Mouse (Mus musculus): ENCODE measurements around the gene Lipe. TPM values are rescaled to one million over a fixed set of nuclear protein-coding genes. Genes with fewer than 3 reads are reported as not detected.
A peak's percentile ranks its signal among the peaks of the same experiment; 100 is the strongest.

Lipe gene
- polyA plus RNA-seq, 1 experiment from 2014 or later: 2.9 TPM

GRCm38 (mm10) chr7:25390054-25390770, 8.3 kb downstream of the Lipe start:
- peak; percentile 15; the same call in 1 of the 2 replicates for ATAC-seq (replicated peaks; ENCODE audit: insufficient number of reproducible peaks, low FRiP score, low TSS enrichment, low read depth)
- no peaks in the 10 kb centered on the region; the same call in 1 of the 2 replicates for H3K4me1 ChIP-seq (ENCODE audit: control insufficient read depth, insufficient read depth, low read length)
- no peaks in the 10 kb centered on the region for H3K9me3 ChIP-seq (replicated peaks; ENCODE audit: control insufficient read depth, low read length)
- 34% methylated on average over 8 of the region's 8 CpGs for WGBS
- DNase-seq (ENCODE audit: low spot score): no peak
- H3K4me2 ChIP-seq (ENCODE audit: low read depth, low read length): no peak overlapping the region
- H3K9ac ChIP-seq (replicated peaks; ENCODE audit: low read length): no peak overlapping the region; the same call in 1 of the 2 replicates
- no peaks in the 10 kb centered on the region; the same call in 1 of the 2 replicates for H3K36me3 ChIP-seq (replicated peaks; ENCODE audit: control insufficient read depth, insufficient read depth, low read depth, low read length)
- H3K27ac ChIP-seq (replicated peaks; ENCODE audit: low read depth, low read length): no peak overlapping the region
- no peaks in the 10 kb centered on the region for H3K27me3 ChIP-seq (ENCODE audit: control insufficient read depth, insufficient read depth, low read length)
- no peak overlapping the region for H3K4me3 ChIP-seq (ENCODE audit: low read depth, low read length)

- Histone ChIP-seq H3K27me3 (ENCODE audit: control insufficient read depth, insufficient read depth, low read length) (no peaks in the 10 kb centered on the region), H3K27ac (replicated peaks; ENCODE audit: low read depth, low read length) (no peak overlapping the region), H3K4me3 (ENCODE audit: low read depth, low read length) (no peak overlapping the region), H3K9ac (replicated peaks; ENCODE audit: low read length) (no peak overlapping the region), H3K4me2 (ENCODE audit: low read depth, low read length) (no peak overlapping the region), H3K4me1 (ENCODE audit: control insufficient read depth, insufficient read depth, low read length) (no peaks in the 10 kb centered on the region; the same call in 1 of the 2 replicates), H3K36me3 (replicated peaks; ENCODE audit: control insufficient read depth, insufficient read depth, low read depth, low read length) (no peaks in the 10 kb centered on the region; the same call in 1 of the 2 replicates), H3K9me3 (replicated peaks; ENCODE audit: control insufficient read depth, low read length) (no peaks in the 10 kb centered on the region)
- WGBS: 87% methylated on average over 7 of the region's 7 CpGs
- ATAC-seq (replicated peaks; ENCODE audit: insufficient number of reproducible peaks, low FRiP score, low TSS enrichment, low read depth) (no peak), DNase-seq (ENCODE audit: low spot score) (no peak)
These were observed 9.6 kb downstream of the Lipe start for GRCm38 (mm10) chr7:25388916-25389315.

- no peaks in the 10 kb centered on the region for H3K9me3 ChIP-seq (replicated peaks; ENCODE audit: control insufficient read depth, low read length)
- no peak overlapping the region for H3K9ac ChIP-seq (replicated peaks; ENCODE audit: low read length)
- H3K4me1 ChIP-seq (ENCODE audit: control insufficient read depth, insufficient read depth, low read length): no peaks in the 10 kb centered on the region; the same call in 1 of the 2 replicates
- H3K27me3 ChIP-seq (ENCODE audit: control insufficient read depth, insufficient read depth, low read length): no peaks in the 10 kb centered on the region
- 92% methylated on average over 18 of the region's 18 CpGs for WGBS
- H3K27ac ChIP-seq (replicated peaks; ENCODE audit: low read depth, low read length): no peak overlapping the region
- H3K4me3 ChIP-seq (ENCODE audit: low read depth, low read length): no peak overlapping the region
- no peak overlapping the region for H3K4me2 ChIP-seq (ENCODE audit: low read depth, low read length)
- no peak for DNase-seq (ENCODE audit: low spot score)
- no peak for ATAC-seq (replicated peaks; ENCODE audit: insufficient number of reproducible peaks, low FRiP score, low TSS enrichment, low read depth)
- no peaks in the 10 kb centered on the region; the same call in none of the 2 replicates for H3K36me3 ChIP-seq (replicated peaks; ENCODE audit: control insufficient read depth, insufficient read depth, low read depth, low read length)
These were observed 10.6 kb downstream of the Lipe start for GRCm38 (mm10) chr7:25387811-25388440.

GRCm38 (mm10) chr7:25385850-25386555, 12.5 kb downstream of the Lipe start:
- no peak overlapping the region for H3K4me2 ChIP-seq (ENCODE audit: low read depth, low read length)
- no peak overlapping the region for H3K4me3 ChIP-seq (ENCODE audit: low read depth, low read length)
- H3K36me3 ChIP-seq (replicated peaks; ENCODE audit: control insufficient read depth, insufficient read depth, low read depth, low read length): no peaks in the 10 kb centered on the region; the same call in none of the 2 replicates
- ATAC-seq (replicated peaks; ENCODE audit: insufficient number of reproducible peaks, low FRiP score, low TSS enrichment, low read depth): no peak
- DNase-seq (ENCODE audit: low spot score): no peak
- WGBS: 85% methylated on average over 12 of the region's 12 CpGs
- H3K27me3 ChIP-seq (ENCODE audit: control insufficient read depth, insufficient read depth, low read length): no peaks in the 10 kb centered on the region
- H3K4me1 ChIP-seq (ENCODE audit: control insufficient read depth, insufficient read depth, low read length): no peaks in the 10 kb centered on the region; the same call in 1 of the 2 replicates
- H3K9ac ChIP-seq (replicated peaks; ENCODE audit: low read length): no peak overlapping the region
- no peaks in the 10 kb centered on the region for H3K9me3 ChIP-seq (replicated peaks; ENCODE audit: control insufficient read depth, low read length)
- no peak overlapping the region for H3K27ac ChIP-seq (replicated peaks; ENCODE audit: low read depth, low read length)

GRCm38 (mm10) chr7:25385259-25385658, 13.3 kb downstream of the Lipe start:
- H3K4me2 ChIP-seq (ENCODE audit: low read depth, low read length): no peak overlapping the region
- H3K4me1 ChIP-seq (ENCODE audit: control insufficient read depth, insufficient read depth, low read length): no peaks in the 10 kb centered on the region
- H3K27me3 ChIP-seq (ENCODE audit: control insufficient read depth, insufficient read depth, low read length): no peaks in the 10 kb centered on the region
- DNase-seq (ENCODE audit: low spot score) (no peak), ATAC-seq (replicated peaks; ENCODE audit: insufficient number of reproducible peaks, low FRiP score, low TSS enrichment, low read depth) (no peak)
- no peak overlapping the region for H3K9ac ChIP-seq (replicated peaks; ENCODE audit: low read length)
- 92% methylated on average over 12 of the region's 12 CpGs for WGBS
- no peak overlapping the region for H3K4me3 ChIP-seq (ENCODE audit: low read depth, low read length)
- H3K36me3 ChIP-seq (replicated peaks; ENCODE audit: control insufficient read depth, insufficient read depth, low read depth, low read length): no peaks in the 10 kb centered on the region; the same call in none of the 2 replicates
- H3K27ac ChIP-seq (replicated peaks; ENCODE audit: low read depth, low read length): no peak overlapping the region
- no peaks in the 10 kb centered on the region for H3K9me3 ChIP-seq (replicated peaks; ENCODE audit: control insufficient read depth, low read length)

GRCm38 (mm10) chr7:25384818-25385217, 13.7 kb downstream of the Lipe start:
- Histone ChIP-seq H3K9ac (replicated peaks; ENCODE audit: low read length) (no peak overlapping the region), H3K36me3 (replicated peaks; ENCODE audit: control insufficient read depth, insufficient read depth, low read depth, low read length) (no peaks in the 10 kb centered on the region; the same call in none of the 2 replicates), H3K4me1 (ENCODE audit: control insufficient read depth, insufficient read depth, low read length) (no peaks in the 10 kb centered on the region), H3K9me3 (replicated peaks; ENCODE audit: control insufficient read depth, low read length) (no peaks in the 10 kb centered on the region), H3K4me3 (ENCODE audit: low read depth, low read length) (no peak overlapping the region), H3K27ac (replicated peaks; ENCODE audit: low read depth, low read length) (no peak overlapping the region), H3K27me3 (ENCODE audit: control insufficient read depth, insufficient read depth, low read length) (no peaks in the 10 kb centered on the region), H3K4me2 (ENCODE audit: low read depth, low read length) (no peak overlapping the region)
- ATAC-seq (replicated peaks; ENCODE audit: insufficient number of reproducible peaks, low FRiP score, low TSS enrichment, low read depth) (no peak), DNase-seq (ENCODE audit: low spot score) (no peak)
- whole genome bisulfite sequencing: 91% methylated on average over 9 of the region's 9 CpGs

- Histone ChIP-seq H3K9me3 (replicated peaks; ENCODE audit: control insufficient read depth, low read length) (no peaks in the 10 kb centered on the region), H3K27me3 (ENCODE audit: control insufficient read depth, insufficient read depth, low read length) (no peaks in the 10 kb centered on the region), H3K27ac (replicated peaks; ENCODE audit: low read depth, low read length) (no peak overlapping the region), H3K4me1 (ENCODE audit: control insufficient read depth, insufficient read depth, low read length) (no peaks in the 10 kb centered on the region), H3K9ac (replicated peaks; ENCODE audit: low read length) (no peak overlapping the region), H3K4me3 (ENCODE audit: low read depth, low read length) (no peak overlapping the region), H3K36me3 (replicated peaks; ENCODE audit: control insufficient read depth, insufficient read depth, low read depth, low read length) (no peaks in the 10 kb centered on the region; the same call in none of the 2 replicates), H3K4me2 (ENCODE audit: low read depth, low read length) (no peak overlapping the region)
- ATAC-seq (replicated peaks; ENCODE audit: insufficient number of reproducible peaks, low FRiP score, low TSS enrichment, low read depth) (no peak), DNase-seq (ENCODE audit: low spot score) (no peak)
- WGBS: 83% methylated on average over 13 of the region's 13 CpGs
These were observed 14.2 kb downstream of the Lipe start for GRCm38 (mm10) chr7:25384318-25384717.

Measured in embryonic facial prominence, embryonic 11.5 days (tissue).